Mouse (Mus musculus): ENCODE measurements around the gene Acad11. TPM values are rescaled to one million over a fixed set of nuclear protein-coding genes. Genes with fewer than 3 reads are reported as not detected.

The Acad11 gene
- total RNA-seq (2023; ENCODE audit: inconsistent age), result 14.1 to 15.2 TPM (median 14.7 TPM) in 4 replicates

GRCm38 (mm10) chr9:104063244-104063961 lies at the start of gene Acad11:
Gene Acad11 (plus strand): TSS chr9:104063377.

GRCm38 (mm10) chr9:104040362-104040761 lies 22.8 kb upstream of the Acad11 start, which contains the start of gene Gm28305:
Gene Gm28305 (plus strand): TSS chr9:104040662.

DNA sequence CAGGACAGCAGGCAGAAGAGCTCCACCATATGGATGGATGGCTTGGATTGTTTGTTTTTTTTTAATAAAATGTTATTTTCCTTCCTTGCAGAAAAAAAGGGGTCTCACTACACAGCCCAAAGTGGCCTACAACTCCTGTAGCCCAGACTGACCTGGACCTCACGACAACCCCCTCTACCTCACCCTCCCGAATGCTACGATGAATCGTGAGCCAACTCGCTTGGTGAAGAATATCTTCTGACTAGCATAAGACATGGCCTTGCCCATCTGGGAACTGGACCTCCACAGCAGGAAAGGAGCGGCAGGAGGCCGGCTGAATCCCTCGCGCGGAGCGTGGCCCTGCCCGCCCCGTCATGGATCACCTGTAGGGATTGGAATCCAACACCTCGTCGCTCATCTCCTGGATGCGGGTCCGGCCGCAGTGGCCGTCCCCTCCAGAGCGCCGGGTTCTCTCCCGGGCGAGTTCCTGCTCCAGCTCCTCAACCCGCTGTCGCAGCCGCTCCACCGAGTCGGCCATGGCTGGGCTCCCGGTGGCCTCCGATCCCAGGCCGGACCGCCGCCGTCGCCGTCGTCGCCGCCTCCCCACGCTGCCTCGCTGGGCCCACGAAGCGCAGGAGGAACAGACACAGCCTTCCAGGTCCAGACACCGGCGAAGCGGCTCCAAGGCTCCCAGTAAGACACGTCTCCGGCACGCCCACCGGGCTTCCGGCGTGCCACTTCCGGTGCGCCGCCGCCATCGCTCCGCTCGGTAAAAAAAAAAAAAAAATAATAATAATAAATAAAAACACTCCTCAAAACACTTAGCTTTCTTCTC lies 540 bp upstream of the Acad11 start, which contains the start of gene Uba5:
Gene Uba5, minus strand, starts transcription at position 705 of the 814 bp plus-strand sequence.

DNA sequence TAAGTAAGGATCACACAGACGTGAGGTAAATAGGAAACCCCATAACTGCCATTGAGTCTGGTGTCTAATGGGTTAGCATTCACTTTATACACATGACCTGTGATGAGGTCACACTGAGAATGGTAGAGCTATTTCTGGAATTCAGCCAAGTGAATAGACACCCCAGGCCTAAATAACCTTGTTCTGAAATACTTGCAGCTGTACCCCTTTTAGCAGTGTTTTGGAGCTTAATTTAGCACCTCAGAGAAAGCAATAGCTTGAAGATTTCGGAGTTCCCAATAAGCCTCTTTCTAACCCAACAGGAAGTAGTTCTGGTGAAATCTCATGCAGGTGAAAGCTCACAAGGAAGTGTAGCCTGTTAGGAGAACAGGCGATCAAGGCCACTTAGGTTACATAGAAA lies 63.7 kb downstream of the Acad11 start, which contains the start of gene Ackr4:
Gene Ackr4, minus strand, starts transcription at position 101 of the 400 bp plus-strand sequence.

Other genes starting within 250 kb of the Acad11 start
- gene Nphp3, start 60.8 kb upstream of the Acad11 start, total RNA-seq (2023; ENCODE audit: inconsistent age), result 4.1 to 7.6 TPM (median 6.1 TPM) in 4 replicates
- gene Gm28305, start 22.7 kb upstream of the Acad11 start, total RNA-seq (2023; ENCODE audit: inconsistent age), result not detected in 4 replicates
- gene Uba5, start 243 bp upstream of the Acad11 start, total RNA-seq (2023; ENCODE audit: inconsistent age), result 29.0 to 32.7 TPM (median 29.4 TPM) in 4 replicates
- not detected in 4 replicates for gene Ackr4, start 63.6 kb downstream of the Acad11 start, total RNA-seq (2023; ENCODE audit: inconsistent age)
- gene Dnajc13, start 199.6 kb downstream of the Acad11 start, total RNA-seq (2023; ENCODE audit: inconsistent age), result 76.2 to 86.5 TPM (median 83.5 TPM) in 4 replicates